Mouse (Mus musculus) mouse embryonic stem cell (cell line): ENCODE data around the gene Vwa3b.

ENCODE experiments used
- in situ Hi-C, 2 experiments: fragments of 300-500 bp; cut with MboI; formaldehyde crosslinking; loops; 1 replicate in 1 of 2; 3 replicates in 1 of 2; pipeline ENCODE4 v1.14.3; 2019 to 2020; ENCODE audit warnings: low sequenced_read_pairs in 2 of 2, low pct_unique_long_range_greater_than_20kb in 1 of 2, mixed read lengths in 1 of 2; ENCODE audit not compliant: unreplicated experiment in 1 of 2

The Vwa3b gene

DNA sequence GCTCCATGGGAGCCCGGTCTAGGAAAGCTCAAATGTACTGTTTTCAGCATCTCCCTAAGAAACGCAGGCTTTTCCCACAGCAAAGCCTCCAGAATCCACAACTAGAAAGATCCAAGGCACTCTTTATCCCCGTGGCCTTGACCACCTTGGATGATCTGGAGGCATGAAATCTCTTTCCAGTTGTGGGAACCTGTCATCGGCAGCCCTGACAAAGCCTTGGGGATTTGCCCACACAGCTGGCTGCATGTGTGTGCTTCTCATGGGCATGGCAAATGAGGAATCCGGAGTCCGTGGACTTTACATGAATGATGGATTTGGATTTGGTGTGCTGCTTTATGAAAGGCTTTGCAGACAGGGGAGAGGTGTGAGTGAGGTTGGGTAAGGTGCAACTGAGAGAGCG lies 141.5 kb downstream of the Vwa3b start:
- in situ Hi-C loops: no loop called here

DNA sequence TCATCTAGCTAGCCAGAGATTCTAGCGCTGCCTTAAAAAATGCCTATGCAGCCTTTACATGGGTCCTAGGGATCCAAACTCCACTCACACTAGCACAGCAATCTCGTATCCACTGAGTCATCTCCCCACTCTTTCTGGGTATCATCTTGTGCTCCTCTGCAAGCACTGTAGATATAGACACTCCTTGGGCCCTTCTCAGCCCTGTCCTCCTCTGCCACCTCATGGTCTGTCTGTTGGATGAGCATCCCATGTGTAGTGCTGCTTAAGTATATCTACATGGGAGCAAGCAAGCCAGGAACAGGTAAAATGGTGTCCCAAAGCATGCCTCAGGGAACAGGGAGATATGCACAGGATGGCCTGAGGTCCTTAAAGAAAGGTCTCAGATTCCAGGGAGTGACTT lies 151.5 kb downstream of the Vwa3b start:
- in situ Hi-C loops: no loop called here

DNA sequence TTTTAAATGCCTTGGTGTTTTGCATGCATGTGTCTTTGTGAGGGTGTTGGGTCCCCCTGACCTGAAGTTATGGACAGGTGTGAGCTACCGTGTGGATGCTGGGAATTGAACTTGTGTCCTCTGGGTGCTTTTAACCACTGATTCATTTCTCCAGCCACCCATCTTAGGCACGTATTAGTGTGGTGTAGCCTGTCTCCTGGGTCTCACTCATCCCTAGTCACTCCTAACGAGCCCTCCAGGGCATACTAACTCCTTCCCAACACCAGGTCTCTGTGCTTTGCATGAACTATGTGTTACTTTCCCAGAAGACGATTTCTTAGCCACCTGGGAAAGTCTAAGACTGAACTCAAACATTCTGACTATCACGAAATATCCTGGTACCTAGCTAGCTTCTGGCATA lies 153.5 kb downstream of the Vwa3b start:
- in situ Hi-C loops: no loop called here

DNA sequence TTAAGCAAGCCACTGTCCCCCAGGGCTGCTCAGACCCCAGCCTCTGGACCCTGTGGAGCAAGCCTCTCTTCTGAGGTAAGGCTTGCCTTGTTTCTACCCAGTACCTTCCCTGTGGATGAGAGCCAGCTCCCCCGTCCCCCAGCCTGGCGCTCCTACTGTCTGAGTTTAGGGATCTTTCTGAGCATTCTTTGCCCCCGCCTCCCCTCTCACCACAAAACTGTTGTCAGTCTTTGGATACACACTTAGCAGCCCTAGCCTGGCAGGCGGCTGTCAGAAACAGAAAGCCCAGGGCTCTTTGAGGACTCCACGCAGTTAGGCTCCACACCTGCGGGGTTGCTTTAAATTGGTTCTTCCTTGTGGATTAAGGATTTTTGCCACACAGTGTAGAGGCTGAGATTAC lies 160.7 kb downstream of the Vwa3b start:
- in situ Hi-C loops: no loop called here

DNA sequence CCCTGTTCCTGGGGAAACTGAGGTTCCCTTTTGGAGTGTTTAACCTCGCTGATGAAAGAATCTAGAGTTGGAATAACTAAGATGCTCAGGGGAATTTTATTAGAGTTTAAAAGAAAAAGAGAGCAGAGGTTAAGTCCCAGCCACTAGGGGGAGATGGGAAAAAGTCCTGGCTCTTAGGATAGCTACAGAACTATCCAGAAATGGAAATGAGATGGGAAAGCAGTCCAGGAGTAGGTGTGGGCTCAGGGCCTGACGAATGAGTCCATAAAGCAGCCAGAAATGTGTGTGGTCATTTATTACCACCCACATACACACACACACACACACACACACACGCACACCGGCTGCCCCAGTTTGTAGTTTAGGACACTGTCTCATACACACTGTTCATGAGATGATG lies 168.2 kb downstream of the Vwa3b start:
- in situ Hi-C loops: loop anchor here in 1 of 2 experiments (10.0 kb wide), 1 partner anchor 50 kb away; no protein-coding TSS in a partner anchor

DNA sequence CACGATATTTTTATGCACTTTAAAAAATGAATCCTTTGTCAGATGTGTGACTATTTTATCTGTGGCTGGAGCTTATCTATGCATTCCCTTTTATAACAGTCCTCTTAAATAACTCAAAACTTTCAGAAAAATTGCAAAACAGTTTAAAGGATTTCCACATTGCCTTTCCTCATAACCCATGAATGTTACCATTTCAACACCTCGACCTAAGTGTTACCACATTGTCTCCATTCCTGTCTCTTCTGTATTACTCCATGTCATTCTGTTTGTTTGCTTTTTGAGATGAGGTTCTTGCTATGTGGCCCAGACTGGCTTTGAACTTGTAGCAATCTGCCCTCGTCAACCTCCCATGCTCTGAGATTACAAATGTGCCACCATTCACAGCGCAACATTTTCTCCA lies 175.0 kb downstream of the Vwa3b start:
- in situ Hi-C loops: no loop called here

DNA sequence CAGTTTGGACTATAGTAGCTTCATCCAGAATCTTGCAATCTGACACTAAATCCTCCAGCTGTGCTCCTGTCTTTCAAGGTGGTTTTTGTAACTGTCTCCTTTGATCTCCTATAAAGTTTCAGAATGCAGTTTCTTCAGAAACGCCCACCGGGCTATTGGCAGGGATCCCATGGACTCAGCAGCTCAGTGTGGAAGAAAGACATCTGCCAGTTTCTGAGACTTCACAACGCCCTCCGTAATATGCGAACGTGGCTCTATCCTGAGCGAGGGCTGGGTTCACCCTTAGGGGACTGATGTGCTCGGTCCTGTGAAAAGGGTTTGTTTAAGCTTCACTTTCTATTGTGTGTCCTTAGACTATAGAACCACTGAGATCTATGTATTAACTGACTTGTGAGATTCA lies 181.3 kb downstream of the Vwa3b start:
- in situ Hi-C loops: no loop called here

DNA sequence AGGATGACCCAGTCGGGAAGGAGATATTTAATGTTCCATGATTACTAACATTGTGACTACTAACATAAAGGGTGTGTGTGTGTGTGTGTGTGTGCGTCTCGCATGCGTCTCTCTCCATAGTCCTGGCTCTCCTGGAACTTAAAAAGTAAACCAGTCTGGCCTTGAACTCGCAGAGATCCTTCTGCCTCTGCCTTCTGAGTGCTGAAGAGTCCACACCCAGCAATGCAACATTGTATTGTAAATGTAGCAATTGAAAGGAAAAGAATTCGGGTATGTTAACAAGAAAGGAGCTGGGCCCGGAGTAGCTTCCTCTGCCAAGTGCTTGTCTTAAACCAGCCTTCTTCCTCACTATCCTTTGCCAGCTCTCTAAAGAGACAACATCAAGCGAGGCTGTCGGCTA lies 186.0 kb downstream of the Vwa3b start:
- in situ Hi-C loops: no loop called here

DNA sequence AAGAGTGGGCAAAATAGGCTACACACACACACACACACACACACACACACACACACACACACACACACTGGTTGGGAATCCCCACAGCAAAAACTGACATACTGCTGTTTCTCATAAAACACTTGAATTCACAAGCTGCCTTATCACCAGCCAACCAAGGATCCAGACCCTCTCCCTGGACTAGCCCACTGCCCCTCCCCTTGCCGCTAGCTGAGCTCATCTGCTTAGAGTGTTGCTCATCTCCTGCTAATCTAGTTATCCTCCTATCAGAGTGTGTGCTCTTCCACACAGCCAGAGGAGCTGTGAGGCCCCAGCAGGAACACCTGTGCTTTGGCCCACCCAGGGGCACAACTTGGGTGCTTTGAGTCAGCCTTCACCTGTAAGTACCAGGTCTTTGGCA lies 187.7 kb downstream of the Vwa3b start, which contains the start of gene Cnga3:
Cnga3 (plus strand) TSS at position 291 of the 400 bp plus-strand sequence.
- in situ Hi-C loops: no loop called here

DNA sequence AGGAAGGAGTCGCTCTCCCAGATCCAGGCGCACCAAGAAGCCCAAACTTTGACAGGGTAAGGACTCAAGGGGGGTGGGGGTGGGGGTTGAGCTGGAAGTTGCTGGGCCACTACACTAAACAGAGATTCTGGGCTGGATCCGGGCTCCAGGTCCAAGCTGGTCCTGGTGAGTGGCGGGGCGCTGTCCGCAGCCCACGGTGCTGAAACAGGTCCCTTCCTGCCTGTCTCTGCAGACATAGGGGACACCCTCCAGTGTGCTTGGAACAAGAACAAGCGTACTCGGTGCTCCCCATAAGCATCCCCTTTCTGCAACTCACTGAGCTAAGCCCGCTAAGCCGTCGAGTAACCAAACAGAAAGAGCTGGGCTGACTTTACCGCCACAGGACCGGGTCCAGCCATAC lies 192.0 kb downstream of the Vwa3b start:
- in situ Hi-C loops: no loop called here

DNA sequence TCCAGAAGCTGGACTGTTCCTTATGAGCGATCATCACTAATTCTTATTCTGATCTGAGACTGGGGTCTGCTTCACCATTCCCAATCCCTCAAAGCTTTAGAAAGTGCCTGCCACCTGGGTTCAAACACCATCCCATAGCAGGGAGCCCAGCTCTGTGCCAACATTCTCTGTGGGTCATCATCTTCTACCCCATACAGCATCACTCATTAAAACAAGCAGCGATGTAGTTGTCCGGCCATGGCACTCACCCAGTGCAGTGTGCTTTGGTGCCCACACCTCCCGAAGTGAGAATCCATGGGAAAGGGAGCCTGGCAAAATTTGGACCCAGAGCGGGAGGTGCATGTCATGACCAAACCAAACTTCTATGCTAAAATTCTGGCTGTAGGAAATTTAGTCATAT lies 193.2 kb downstream of the Vwa3b start:
- in situ Hi-C loops: no loop called here

DNA sequence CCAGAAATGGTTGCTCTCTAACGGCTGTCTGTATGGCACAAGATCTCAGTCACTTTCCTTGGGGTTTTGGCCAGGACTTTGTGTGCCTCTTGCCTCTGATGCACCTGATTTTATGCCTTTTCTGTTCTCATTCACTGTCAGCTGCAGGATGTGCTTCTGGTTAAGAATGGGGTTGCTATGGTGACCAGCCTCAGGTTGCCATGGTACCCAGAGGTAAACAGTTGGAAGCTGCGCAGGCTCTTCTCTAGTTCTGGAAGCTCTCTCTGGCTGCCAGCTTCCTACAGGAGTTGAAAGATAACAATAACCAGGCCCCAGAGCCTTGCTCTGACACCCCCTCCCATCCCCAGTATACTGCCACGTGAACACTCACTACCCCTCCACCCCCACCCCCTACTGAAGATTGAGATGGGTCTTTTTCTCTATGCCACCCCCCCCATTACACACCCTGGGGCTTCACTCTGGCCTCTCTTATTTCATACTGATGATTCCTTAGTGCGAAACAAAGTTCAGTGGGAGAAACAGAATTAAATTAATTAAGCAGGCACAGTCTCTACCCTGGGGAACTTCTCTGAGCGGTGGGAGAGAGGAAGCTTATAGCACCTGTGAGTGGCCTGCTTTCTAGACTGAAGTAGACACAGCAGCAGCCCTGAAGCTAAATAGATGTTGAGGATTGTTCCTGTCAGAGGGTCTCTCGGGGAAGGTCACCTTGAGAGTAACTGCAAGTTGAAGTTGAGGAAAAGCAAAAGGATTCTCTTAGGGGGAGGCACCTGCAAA lies 193.9 kb downstream of the Vwa3b start:
- in situ Hi-C loops: no loop called here

DNA sequence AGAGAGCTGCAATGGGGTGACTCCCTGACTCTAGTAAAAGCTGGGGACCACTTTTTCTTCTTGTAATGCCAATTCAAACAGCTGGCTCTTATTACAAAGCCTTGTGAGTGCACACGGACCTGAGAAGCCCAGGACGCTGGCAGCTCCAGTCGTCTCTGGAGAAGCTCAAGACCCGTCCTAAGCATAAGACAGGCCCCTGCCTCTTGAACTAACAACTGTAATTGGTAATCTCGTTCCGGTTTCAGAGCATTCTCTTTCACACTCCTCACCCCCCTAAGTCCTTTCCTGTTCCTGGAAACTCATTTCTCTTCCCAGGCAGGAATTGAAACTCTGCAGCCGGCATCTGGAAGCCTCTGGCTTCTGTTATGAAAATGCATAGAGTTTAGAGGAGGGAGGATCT lies 195.6 kb downstream of the Vwa3b start:
- in situ Hi-C loops: no loop called here

DNA sequence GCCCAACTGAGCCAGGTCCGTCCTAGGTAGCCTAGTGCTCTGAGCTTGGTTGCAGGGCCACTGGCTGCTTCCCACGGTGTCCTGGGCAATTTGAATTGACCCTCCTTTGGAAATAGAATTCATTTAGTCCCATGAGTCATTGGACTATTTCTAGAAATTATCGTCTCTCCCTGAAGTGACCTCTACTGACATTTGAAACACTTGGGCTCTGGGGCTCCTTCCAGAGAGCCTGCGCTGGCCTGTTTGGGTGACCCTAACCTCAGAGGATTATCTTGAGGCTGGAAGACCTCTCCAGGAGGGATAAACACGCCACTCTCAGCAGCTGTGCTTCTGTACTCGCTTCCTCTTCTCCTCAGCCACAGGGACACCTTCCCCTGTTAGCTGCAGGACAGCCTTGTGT lies 204.0 kb downstream of the Vwa3b start:
- in situ Hi-C loops: no loop called here

DNA sequence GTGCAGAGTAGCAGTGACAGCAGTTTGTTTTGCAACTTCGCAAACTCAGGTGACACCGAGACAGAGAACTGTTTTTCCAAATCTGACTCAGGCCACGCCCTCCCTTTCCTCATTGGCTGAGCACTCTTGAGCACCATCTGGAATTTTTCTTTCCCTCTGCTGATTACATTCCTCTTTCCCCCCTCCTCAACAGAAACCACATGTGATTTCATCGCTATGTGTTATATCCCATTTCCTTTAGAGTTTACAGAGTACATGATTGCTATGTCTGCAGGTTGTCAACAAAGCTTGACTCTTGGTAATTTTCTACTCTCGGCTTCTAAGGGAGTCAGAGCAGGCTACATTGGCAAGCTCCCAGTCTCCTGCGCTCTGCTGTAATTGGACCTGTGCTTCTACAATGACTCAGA lies 204.9 kb downstream of the Vwa3b start:
- in situ Hi-C loops: no loop called here
